Mouse (Mus musculus): ENCODE measurements at regions not wholly inside any gene's neighbourhood (a gene's known extent, or its start where the extent isn't known, plus 50 kb on each side); places are given as distances from the start of the nearest gene placed in this dataset.
"Not testable (repeated sequence)": the region's sequence is repeated elsewhere in the genome, so short reads cannot be mapped to it uniquely, and the experiment has no call there.

GRCm38 (mm10) chr6:89161746-89162145 lies 200.7 kb downstream of the Plxna1 start:
- Histone ChIP-seq H3K4me2 (ENCODE audit: insufficient read depth, low read depth, poor library complexity, severe bottlenecking) (no peak overlapping the region), H3K4me3 (replicated peaks in 1 of 3; ENCODE audit: low read depth in 2 of 3, low read length in 2 of 3, poor library complexity in 1 of 3) (no peak overlapping the region), H3K27ac (ENCODE audit: insufficient read depth, low read depth) (no peak overlapping the region), H3K9me3 (replicated peaks; ENCODE audit: low read length) (no peaks in the 10 kb centered on the region), H3K9ac (ENCODE audit: insufficient read depth, low read depth) (no peak overlapping the region), H3K36me3 (replicated peaks in 1 of 2; ENCODE audit: control insufficient read depth in 1 of 2, insufficient read depth in 1 of 2, low read length in 1 of 2) (no peaks in the 10 kb centered on the region), H3K27me3 (replicated peaks) (no peaks in the 10 kb centered on the region), H3K4me1 (ENCODE audit: control insufficient read depth in 1 of 2, insufficient read depth in 2 of 2) (peaks cover 6 to 20% of the 10 kb centered on the region in 2 experiments; a peak in 3 of 4 replicates), H3K79me2 (replicated peaks; ENCODE audit: control insufficient read depth, extremely low read depth, insufficient read depth, poor library complexity, severe bottlenecking) (no peaks in the 10 kb centered on the region)
- in situ Hi-C loops (cut with MboI; ENCODE audit: low pct_ligation_motif_present, low pct_unique_long_range_greater_than_20kb, low sequenced_read_pairs) (no loop called here), dilution Hi-C loops (cut with MboI; ENCODE audit: extremely low pct_ligation_motif_present, extremely low pct_unique_long_range_greater_than_20kb, low sequenced_read_pairs) (no loop called here)
- no peak for TF ChIP-seq SMC3 (IDR thresholded peaks at IDR 0.05; ENCODE audit: low read depth, low read length)
- no peak for TF ChIP-seq PAX5 (IDR thresholded peaks at IDR 0.05; ENCODE audit: low read length)
- TF ChIP-seq ELF1 (IDR thresholded peaks at IDR 0.05; ENCODE audit: low read depth, low read length), result no peak
- DNase-seq (ENCODE audit: extremely low read depth), result no peak

DNA sequence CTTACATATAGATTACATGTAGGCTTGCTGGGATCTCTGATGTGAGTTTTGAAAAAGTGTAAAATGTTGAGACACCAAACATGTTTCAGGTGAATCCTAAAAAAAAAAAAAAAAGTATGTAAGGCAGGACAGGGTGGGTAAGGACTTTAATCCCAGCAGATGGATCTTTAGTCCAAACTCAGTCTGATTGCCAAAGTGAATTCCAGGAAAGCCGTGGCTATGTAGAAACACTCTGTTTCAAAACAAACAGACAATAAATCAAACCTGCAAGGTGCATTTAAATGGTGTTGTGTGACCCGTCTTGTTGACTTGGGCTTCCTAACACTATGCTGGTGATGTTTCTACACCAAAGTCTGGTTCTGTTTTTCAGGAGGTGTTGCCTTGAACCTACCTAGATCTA lies 192.9 kb downstream of the Plxna1 start:
- H3K4me1 ChIP-seq (ENCODE audit: control insufficient read depth in 1 of 2, insufficient read depth in 2 of 2), result no peaks in the 10 kb centered on the region
- H3K27ac ChIP-seq (ENCODE audit: insufficient read depth, low read depth), result no peak overlapping the region
- dilution Hi-C loops (cut with MboI; ENCODE audit: extremely low pct_ligation_motif_present, extremely low pct_unique_long_range_greater_than_20kb, low sequenced_read_pairs), result no loop called here
- in situ Hi-C loops (cut with MboI; ENCODE audit: low pct_ligation_motif_present, low pct_unique_long_range_greater_than_20kb, low sequenced_read_pairs), result no loop called here
- no peaks in the 10 kb centered on the region for H3K36me3 ChIP-seq (replicated peaks in 1 of 2; ENCODE audit: control insufficient read depth in 1 of 2, insufficient read depth in 1 of 2, low read length in 1 of 2)
- no peaks in the 10 kb centered on the region for H3K79me2 ChIP-seq (replicated peaks; ENCODE audit: control insufficient read depth, extremely low read depth, insufficient read depth, poor library complexity, severe bottlenecking)
- TF ChIP-seq TCF12 (IDR thresholded peaks at IDR 0.05; ENCODE audit: low read depth, low read length) (no peak), NELFE (IDR thresholded peaks at IDR 0.05; ENCODE audit: low read depth, low read length) (no peak), ZMIZ1 (IDR thresholded peaks at IDR 0.05; ENCODE audit: low read depth, low read length) (no peak), GABPA (IDR thresholded peaks at IDR 0.05; ENCODE audit: insufficient replicate concordance, low read depth, low read length) (no peak), ZC3H11A (IDR thresholded peaks at IDR 0.05; ENCODE audit: low read depth, low read length) (no peak), POLR2AphosphoS2 (IDR thresholded peaks at IDR 0.05; ENCODE audit: low read depth, low read length) (no peak), JUN (IDR thresholded peaks at IDR 0.05; ENCODE audit: insufficient read depth, low read depth, low read length) (no peak), NRF1 (IDR thresholded peaks at IDR 0.05; ENCODE audit: low read depth, low read length) (no peak), MAFK (IDR thresholded peaks at IDR 0.05; ENCODE audit: insufficient replicate concordance, low read length) (no peak), ETS1 (conservative IDR thresholded peaks at IDR 0.05; ENCODE audit: low read depth, low read length) (no peak), MYC (IDR thresholded peaks at IDR 0.05; ENCODE audit: low read depth, low read length) (no peak), ELF1 (IDR thresholded peaks at IDR 0.05; ENCODE audit: low read depth, low read length) (no peak), POLR2A (IDR thresholded peaks at IDR 0.05; ENCODE audit: low read depth, low read length) (no peak), MAZ (IDR thresholded peaks at IDR 0.05; ENCODE audit: low read depth, low read length) (no peak), MEF2A (IDR thresholded peaks at IDR 0.05; ENCODE audit: borderline replicate concordance, low read depth, low read length) (no peak), CHD2 (IDR thresholded peaks at IDR 0.05; ENCODE audit: low read length) (no peak), CTCF (conservative IDR thresholded peaks at IDR 0.05 in 1 of 2, IDR thresholded peaks at IDR 0.05 in 1 of 2; ENCODE audit: low read depth in 2 of 2, low read length in 2 of 2) (no peak), SMC3 (IDR thresholded peaks at IDR 0.05; ENCODE audit: low read depth, low read length) (no peak), USF1 (IDR thresholded peaks at IDR 0.05; ENCODE audit: low read depth, low read length) (no peak), RCOR1 (conservative IDR thresholded peaks at IDR 0.05; ENCODE audit: low read depth, low read length) (no peak)
- no peak overlapping the region for H3K4me2 ChIP-seq (ENCODE audit: insufficient read depth, low read depth, poor library complexity, severe bottlenecking)
- no peak overlapping the region for H3K9ac ChIP-seq (ENCODE audit: insufficient read depth, low read depth)
- H3K4me3 ChIP-seq (replicated peaks in 1 of 3; ENCODE audit: low read depth in 2 of 3, low read length in 2 of 3, poor library complexity in 1 of 3), result no peak overlapping the region
- H3K27me3 ChIP-seq (replicated peaks), result peaks cover 3% of the 10 kb centered on the region
- peaks cover 2% of the 10 kb centered on the region for H3K9me3 ChIP-seq (replicated peaks; ENCODE audit: low read length)
- DNase-seq (ENCODE audit: extremely low read depth), result no peak

GRCm38 (mm10) chr6:89184920-89185319 lies 177.5 kb downstream of the Plxna1 start:
- dilution Hi-C loops (cut with MboI; ENCODE audit: extremely low pct_ligation_motif_present, extremely low pct_unique_long_range_greater_than_20kb, low sequenced_read_pairs); H3K4me1 ChIP-seq (ENCODE audit: control insufficient read depth in 1 of 2, insufficient read depth in 2 of 2); DNase-seq (ENCODE audit: extremely low read depth): not testable (repeated sequence)

More at GRCm38 (mm10) chr6:89184920-89185319, 177.5 kb downstream of the Plxna1 start:
- H3K27ac ChIP-seq (ENCODE audit: insufficient read depth, low read depth); H3K36me3 ChIP-seq (replicated peaks in 1 of 2; ENCODE audit: control insufficient read depth in 1 of 2, insufficient read depth in 1 of 2, low read length in 1 of 2); H3K79me2 ChIP-seq (replicated peaks; ENCODE audit: control insufficient read depth, extremely low read depth, insufficient read depth, poor library complexity, severe bottlenecking); in situ Hi-C loops (cut with MboI; ENCODE audit: low pct_ligation_motif_present, low pct_unique_long_range_greater_than_20kb, low sequenced_read_pairs); H3K27me3 ChIP-seq (replicated peaks); H3K9ac ChIP-seq (ENCODE audit: insufficient read depth, low read depth); H3K4me3 ChIP-seq (replicated peaks in 1 of 3; ENCODE audit: low read depth in 2 of 3, low read length in 2 of 3, poor library complexity in 1 of 3); H3K4me2 ChIP-seq (ENCODE audit: insufficient read depth, low read depth, poor library complexity, severe bottlenecking); H3K9me3 ChIP-seq (replicated peaks; ENCODE audit: low read length): not testable (repeated sequence)

Measured in CH12.LX (cell line).